Mouse (Mus musculus) thymus, adult 2 months (tissue): Measurements from ENCODE around the gene Zzef1. TPM values are rescaled to one million over a fixed set of nuclear protein-coding genes. Genes with fewer than 3 reads are reported as not detected.
A peak's percentile ranks its signal among the peaks of the same experiment; 100 is the strongest.

Experiments
- DNase-seq: peaks from one replicate; pipeline ENCODE4 v3.0.0; 2021
- H3K27ac ChIP-seq: fragments of 200-500 bp; 2 replicates; pipeline ENCODE4 v1.5.1; 2012; ENCODE audit warnings: low read length, control low read depth; ENCODE audit not compliant: control insufficient read depth, insufficient read depth
- H3K27me3 ChIP-seq: fragments of 200-500 bp; 2 replicates; pipeline ENCODE4 v1.6.1; 2012; ENCODE audit warnings: mild to moderate bottlenecking, low read length, moderate library complexity, mixed read lengths; ENCODE audit not compliant: control insufficient read depth, insufficient read depth
- H3K36me3 ChIP-seq: fragments of 200-500 bp; 2 replicates; pipeline ENCODE4 v1.6.1; 2012; ENCODE audit warnings: mild to moderate bottlenecking, low read length, moderate library complexity; ENCODE audit not compliant: control insufficient read depth, insufficient read depth
- H3K4me1 ChIP-seq: fragments of 200-500 bp; replicated peaks from 2 replicates; pipeline ENCODE4 v1.6.1; 2012; ENCODE audit warnings: low read length; ENCODE audit not compliant: control insufficient read depth, insufficient read depth
- H3K4me3 ChIP-seq: fragments of 200-500 bp; 2 replicates; pipeline ENCODE4 v1.5.1; 2012; ENCODE audit warnings: mild to moderate bottlenecking, low read length, control low read depth, moderate library complexity; ENCODE audit not compliant: control insufficient read depth, insufficient read depth
- CTCF ChIP-seq: fragments of 200-500 bp; IDR thresholded peaks from 2 replicates; pipeline ENCODE4 v1.5.1; 2012; ENCODE audit warnings: mild to moderate bottlenecking, control low read depth, low read length, moderate library complexity, borderline replicate concordance; ENCODE audit not compliant: control insufficient read depth, poor library complexity, insufficient read depth; ENCODE audit errors: extremely low read depth
- POLR2A ChIP-seq: fragments of 200-500 bp; IDR thresholded peaks from 2 replicates; pipeline ENCODE4 v1.6.1; 2012; ENCODE audit warnings: mild to moderate bottlenecking, low read length, control low read depth, moderate library complexity; ENCODE audit not compliant: control insufficient read depth, poor library complexity, insufficient read depth; ENCODE audit errors: extremely low read depth
- WGBS: fragments of 180-500 bp; shearing (Covaris S2); methylation state at CpG from one replicate; pipeline ENCODE4 v1.1.7; 2018; 5-methylcytosine and 5-hydroxymethylcytosine counted together
- polyA plus RNA-seq: library from polyadenylated mRNA; depleted of rRNA; stranded (reverse); fragments of >200 nt; gene quantifications from 2 replicates; pipeline ENCODE4 v1.2.3, GENCODE M21; 2012

Gene Zzef1
- polyA plus RNA-seq, 1 experiment = 52.8 TPM

DNA sequence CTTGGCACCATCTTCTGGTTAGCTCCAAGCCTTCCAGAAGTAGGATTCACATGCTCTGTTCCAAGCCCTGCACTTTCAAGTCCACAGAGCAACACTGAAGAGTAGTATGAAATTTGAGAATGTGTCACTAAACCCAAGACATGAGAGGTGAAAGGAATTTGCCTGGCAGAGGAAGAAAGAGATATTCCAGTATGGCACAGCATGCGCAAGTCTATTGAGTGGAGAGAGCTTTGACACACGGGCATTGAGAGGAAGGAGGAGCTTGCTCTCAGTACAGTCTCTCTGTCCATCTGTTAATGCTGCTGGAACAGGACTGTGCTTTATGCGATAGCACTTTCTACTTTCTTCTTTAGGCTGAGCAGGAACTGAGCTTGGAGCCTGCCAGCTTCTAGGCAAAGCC, 7.0 kb downstream of the Zzef1 start:
- H3K4me1 ChIP-seq = no peaks in the 10 kb centered on the region
- 92% methylated on average over 3 of the region's 3 CpGs for WGBS

DNA sequence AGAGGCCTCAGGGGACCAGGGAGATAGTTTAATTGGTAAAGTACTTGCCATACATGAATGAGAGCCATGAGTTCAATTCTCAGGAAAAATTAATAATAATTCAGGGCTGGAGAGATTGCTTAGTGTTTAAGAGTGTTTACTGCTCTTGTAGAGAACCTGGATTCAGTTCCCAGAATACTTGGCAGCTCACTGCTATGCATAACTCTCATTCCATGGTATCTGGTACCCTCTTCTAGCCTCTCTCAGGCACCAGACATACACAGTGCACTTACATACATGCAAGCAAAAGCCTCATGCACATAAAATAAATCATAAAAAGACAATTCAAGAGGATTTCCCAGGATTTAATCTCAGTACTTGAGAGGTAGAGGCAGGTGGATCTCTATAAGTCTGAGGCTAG, 8.6 kb downstream of the Zzef1 start:
- DNase-seq = no peak
- H3K4me1 ChIP-seq = no peaks in the 10 kb centered on the region
- no peak for TF ChIP-seq POLR2A
- TF ChIP-seq CTCF = no peak
- H3K27ac ChIP-seq = no peak overlapping the region
- H3K36me3 ChIP-seq = no peaks in the 10 kb centered on the region
- no peaks in the 10 kb centered on the region for H3K27me3 ChIP-seq
- H3K4me3 ChIP-seq = no peak overlapping the region

More for the DNA sequence above, 7.0 kb downstream of the Zzef1 start:
- no peaks in the 10 kb centered on the region for H3K27me3 ChIP-seq
- no peak for DNase-seq
- H3K36me3 ChIP-seq = no peaks in the 10 kb centered on the region
- TF ChIP-seq CTCF = no peak
- no peak for TF ChIP-seq POLR2A
- H3K27ac ChIP-seq = no peak overlapping the region
- H3K4me3 ChIP-seq = no peak overlapping the region

DNA sequence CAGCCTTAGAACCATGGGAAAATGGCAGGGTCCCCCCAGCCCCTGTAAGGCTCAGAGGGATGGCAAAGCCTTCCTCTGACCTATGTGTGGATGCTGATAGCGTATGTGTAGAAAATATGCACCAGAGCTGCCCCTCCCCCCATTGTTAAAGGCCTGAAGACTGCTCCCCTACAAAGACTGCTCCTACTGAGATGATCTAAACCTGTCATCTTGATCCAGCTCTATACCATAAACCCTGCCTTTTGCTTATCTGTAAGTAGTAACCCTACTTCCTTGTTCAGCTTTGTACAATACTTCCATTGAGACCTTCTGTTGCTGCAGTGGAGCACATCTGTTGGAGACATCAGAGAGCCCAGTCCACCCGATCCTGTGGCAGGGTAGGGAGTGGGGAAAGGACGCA, 9.2 kb downstream of the Zzef1 start:
- DNase-seq = no peak
- no peaks in the 10 kb centered on the region for H3K27me3 ChIP-seq
- H3K4me3 ChIP-seq = no peak overlapping the region
- no peaks in the 10 kb centered on the region for H3K36me3 ChIP-seq
- 96% methylated on average over 3 of the region's 3 CpGs for WGBS
- no peak overlapping the region for H3K27ac ChIP-seq
- H3K4me1 ChIP-seq = no peaks in the 10 kb centered on the region
- no peak for TF ChIP-seq CTCF
- no peak for TF ChIP-seq POLR2A

DNA sequence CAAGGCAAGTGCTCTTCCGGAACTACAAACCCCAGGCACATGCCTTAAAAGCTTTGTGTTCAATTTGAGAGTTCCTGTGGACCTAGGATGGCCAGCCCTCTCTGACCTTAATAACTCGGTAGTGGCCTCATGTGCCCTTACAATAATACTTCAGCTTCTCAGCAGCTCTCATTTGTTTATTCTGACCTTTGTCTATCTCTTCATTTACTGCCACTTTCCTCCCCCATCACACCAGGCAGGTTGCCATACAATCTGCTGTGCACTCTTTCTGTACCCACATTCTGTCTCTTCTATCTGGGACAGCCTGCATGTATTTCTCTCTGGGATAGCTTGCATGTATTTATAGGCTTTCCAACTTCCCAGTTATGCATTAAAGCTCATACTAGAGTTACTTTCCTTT, 10.5 kb downstream of the Zzef1 start:
- no peaks in the 10 kb centered on the region for H3K36me3 ChIP-seq
- TF ChIP-seq CTCF (no peak), POLR2A (no peak)
- no peaks in the 10 kb centered on the region for H3K4me1 ChIP-seq
- no peak overlapping the region for H3K27ac ChIP-seq
- DNase-seq = no peak
- no peaks in the 10 kb centered on the region for H3K27me3 ChIP-seq
- WGBS = 94% methylated on average over 2 of the region's 2 CpGs
- H3K4me3 ChIP-seq = no peak overlapping the region

DNA sequence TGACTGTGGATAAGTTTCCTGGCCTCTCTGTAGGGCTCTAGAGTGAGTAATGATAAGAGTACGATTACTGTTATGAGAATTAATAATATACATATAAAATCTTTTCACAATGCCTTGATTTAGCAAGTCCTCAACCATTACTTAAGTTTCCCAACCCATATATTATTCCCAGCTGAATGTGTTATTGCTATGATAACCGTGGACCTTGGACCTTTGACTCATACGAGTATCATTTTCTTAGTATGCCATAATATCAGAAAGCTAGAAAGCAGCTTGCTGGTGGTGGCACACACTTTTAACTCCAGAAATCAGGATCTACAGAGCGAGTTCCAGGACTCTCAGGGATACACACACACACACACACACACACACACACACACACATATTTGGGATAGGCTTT, 12.0 kb downstream of the Zzef1 start:
- H3K27me3 ChIP-seq = no peaks in the 10 kb centered on the region
- H3K4me3 ChIP-seq = no peak overlapping the region
- TF ChIP-seq POLR2A (no peak), CTCF (no peak)
- no peaks in the 10 kb centered on the region for H3K4me1 ChIP-seq
- no peaks in the 10 kb centered on the region for H3K36me3 ChIP-seq
- H3K27ac ChIP-seq = no peak overlapping the region
- 94% methylated on average over 4 of the region's 4 CpGs for WGBS
- DNase-seq = no peak

DNA sequence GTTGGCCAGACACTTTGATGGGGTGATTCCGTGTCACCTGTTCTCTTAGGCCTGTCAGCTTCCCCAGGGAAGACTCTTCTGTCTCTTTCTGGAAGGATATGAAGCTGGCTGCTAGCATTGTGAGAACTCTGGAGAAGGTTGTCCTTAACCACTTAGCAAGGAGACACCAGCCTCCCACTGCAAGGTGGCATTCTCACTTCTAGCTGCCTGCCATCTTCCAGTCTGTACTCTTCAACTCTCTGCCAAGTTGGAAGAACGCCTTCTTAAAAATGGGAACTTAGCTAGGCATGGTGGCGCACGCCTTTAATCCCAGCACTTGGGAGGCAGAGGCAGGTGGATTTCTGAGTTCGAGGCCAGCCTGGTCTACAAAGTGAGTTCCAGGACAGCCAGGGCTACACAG, 17.7 kb downstream of the Zzef1 start:
- H3K4me1 ChIP-seq = no peaks in the 10 kb centered on the region
- 96% methylated on average over 5 of the region's 5 CpGs for WGBS

DNA sequence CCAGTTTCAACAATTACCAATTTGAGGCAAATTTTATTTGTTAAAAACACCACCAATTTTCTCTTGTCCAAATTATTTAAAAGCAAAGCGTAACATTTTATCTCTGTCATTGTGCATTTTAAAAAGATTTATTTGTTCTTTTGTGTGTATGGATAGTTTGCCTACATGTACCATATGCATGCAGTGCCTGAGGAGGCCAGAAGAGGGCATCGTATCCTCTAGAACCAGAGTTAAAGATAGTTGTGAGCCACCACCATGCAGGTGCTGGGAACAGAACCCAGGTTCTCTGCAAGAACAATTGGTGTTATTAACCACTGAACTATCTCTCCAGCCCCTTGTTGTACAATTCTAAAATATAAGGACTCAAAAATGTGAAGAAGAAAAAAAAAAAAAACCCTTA, 18.2 kb downstream of the Zzef1 start:
- H3K4me1 ChIP-seq = no peaks in the 10 kb centered on the region
- no peaks in the 10 kb centered on the region for H3K27me3 ChIP-seq
- H3K27ac ChIP-seq = no peak overlapping the region
- H3K4me3 ChIP-seq = no peak overlapping the region
- TF ChIP-seq CTCF (no peak), POLR2A (no peak)
- 91% methylated on average over 2 of the region's 2 CpGs for WGBS
- peaks cover 7% of the 10 kb centered on the region for H3K36me3 ChIP-seq
- peak; percentile 16 for DNase-seq

More for the DNA sequence above, 17.7 kb downstream of the Zzef1 start:
- no peak for DNase-seq
- Histone ChIP-seq H3K27ac (no peak overlapping the region), H3K4me3 (no peak overlapping the region), H3K36me3 (peaks cover 3% of the 10 kb centered on the region; the same call in 1 of the 2 replicates), H3K27me3 (no peaks in the 10 kb centered on the region)
- TF ChIP-seq CTCF = no peak
- no peak for TF ChIP-seq POLR2A
